Mouse (Mus musculus): ENCODE measurements around the gene Ghrh.

The Ghrh gene

GRCm38 (mm10) chr2:157308273-157308917 is 38.9 kb downstream of the Ghrh start:
- DNase-seq (ENCODE audit: extremely low spot score, low spot score) = no peak

GRCm38 (mm10) chr2:157307715-157308265 is 39.5 kb downstream of the Ghrh start:
- no peak for DNase-seq (ENCODE audit: extremely low spot score, low spot score)

GRCm38 (mm10) chr2:157306091-157307032 is 40.9 kb downstream of the Ghrh start:
- DNase-seq (ENCODE audit: extremely low spot score, low spot score) = no peak

DNA sequence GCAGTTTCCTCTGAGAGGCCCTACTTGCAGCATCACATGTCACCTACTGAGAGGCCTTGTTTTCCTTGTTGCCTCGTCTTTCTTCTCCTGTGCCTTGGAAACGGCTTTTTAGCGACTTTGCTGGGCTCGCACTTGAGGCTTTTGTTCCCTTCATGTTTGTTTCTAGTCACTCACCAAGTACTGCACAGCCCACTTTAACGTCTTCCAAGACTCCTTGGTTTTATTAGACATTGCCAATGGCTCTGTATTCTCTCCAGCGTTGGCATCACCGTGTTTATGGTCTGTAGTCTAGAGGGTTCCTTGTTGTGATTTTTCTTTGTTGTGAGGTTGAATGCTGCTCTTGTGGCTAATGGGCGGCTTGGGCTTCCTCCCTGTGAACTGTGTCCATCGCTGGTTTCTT is 44.2 kb downstream of the Ghrh start:
- no peak for DNase-seq (ENCODE audit: extremely low spot score, low spot score)

GRCm38 (mm10) chr2:157300051-157300450 is 47.3 kb downstream of the Ghrh start:
- DNase-seq (ENCODE audit: extremely low spot score, low spot score) = no peak

- DNase-seq (ENCODE audit: extremely low spot score, low spot score) = no peak
Measured at GRCm38 (mm10) chr2:157296105-157296689, 51.1 kb downstream of the Ghrh start.

GRCm38 (mm10) chr2:157292093-157292492 is 55.2 kb downstream of the Ghrh start:
- peak; percentile 51 for DNase-seq (ENCODE audit: extremely low spot score, low spot score)

DNA sequence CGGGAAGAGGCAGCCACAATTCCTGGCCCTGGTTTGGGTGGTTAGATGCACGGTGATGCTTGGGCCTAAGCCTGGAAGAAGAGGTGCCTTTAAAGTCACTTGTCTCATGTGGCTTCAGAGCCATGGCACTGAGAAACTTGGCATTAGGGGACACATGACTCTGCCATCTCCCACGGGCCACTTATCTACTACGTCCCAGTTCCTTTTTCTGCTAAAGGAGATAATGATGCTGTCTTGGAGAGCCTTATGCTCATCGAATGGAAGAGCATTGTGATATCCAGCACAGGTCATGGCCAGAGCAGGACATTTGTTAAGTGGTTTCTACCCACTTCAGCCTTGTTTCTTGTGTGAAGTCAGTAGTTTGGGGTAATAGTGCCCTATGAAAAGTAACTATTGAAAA is 58.3 kb downstream of the Ghrh start:
- no peak for DNase-seq (ENCODE audit: extremely low spot score, low spot score)

DNA sequence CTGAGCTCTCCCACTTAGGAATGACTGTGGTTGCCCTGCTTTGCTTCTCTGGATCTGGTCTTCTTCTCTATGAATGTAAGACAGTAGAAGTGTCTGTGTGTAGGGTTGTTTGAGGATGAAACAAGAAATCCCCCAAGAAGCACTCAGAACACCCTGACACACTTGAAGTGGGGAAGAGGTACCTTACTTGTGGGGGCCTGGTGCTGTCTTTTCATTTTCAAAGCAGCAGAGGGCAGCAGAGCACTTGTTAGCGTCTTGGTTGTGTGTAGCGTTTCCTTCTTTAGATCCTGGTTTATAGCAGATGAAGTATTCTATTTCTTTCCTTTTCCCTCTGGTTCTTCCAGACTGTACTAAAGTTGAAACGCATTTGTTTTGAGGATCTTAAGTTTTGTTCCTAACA is 59.8 kb downstream of the Ghrh start:
- no peak for DNase-seq (ENCODE audit: extremely low spot score, low spot score)

GRCm38 (mm10) chr2:157283321-157283720 is 64.0 kb downstream of the Ghrh start:
- DNase-seq (ENCODE audit: extremely low spot score, low spot score) = no peak

Data from neural tube, embryonic 10.5 days (tissue).